Mouse (Mus musculus) ES-Bruce4 (cell line): Measurements from ENCODE around the gene Tmem161a. TPM values are rescaled to one million over a fixed set of nuclear protein-coding genes. Genes with fewer than 3 reads are reported as not detected.

Experiments
- H3K27ac ChIP-seq: 2 replicates; pipeline ENCODE4 v1.5.1; 2012; ENCODE audit warnings: low read length, inconsistent platforms; ENCODE audit not compliant: insufficient read depth
- H3K27me3 ChIP-seq: 2 replicates; pipeline ENCODE4 v1.6.1; 2012; ENCODE audit warnings: mild to moderate bottlenecking, low read length, inconsistent platforms; ENCODE audit not compliant: control insufficient read depth, poor library complexity, insufficient read depth, severe bottlenecking
- H3K36me3 ChIP-seq: 2 replicates; pipeline ENCODE4 v1.6.1; 2012; ENCODE audit warnings: inconsistent platforms, mild to moderate bottlenecking, low read length, moderate library complexity; ENCODE audit not compliant: control insufficient read depth, poor library complexity, insufficient read depth, severe bottlenecking
- H3K4me1 ChIP-seq: one replicate; pipeline ENCODE4 v1.8.1; 2011; ENCODE audit warnings: low read length; ENCODE audit not compliant: control insufficient read depth, insufficient read depth
- H3K4me3 ChIP-seq: 2 replicates; pipeline ENCODE4 v1.5.1; 2011; ENCODE audit warnings: low read depth, mild to moderate bottlenecking, low read length
- H3K9ac ChIP-seq: 2 replicates; pipeline ENCODE4 v1.6.1; 2012; ENCODE audit warnings: low read depth, mild to moderate bottlenecking, inconsistent platforms; ENCODE audit not compliant: poor library complexity, severe bottlenecking
- H3K9me3 ChIP-seq: replicated peaks from 2 replicates; pipeline ENCODE4 v1.6.1; 2012; ENCODE audit warnings: mild to moderate bottlenecking, low read length, inconsistent platforms; ENCODE audit not compliant: control insufficient read depth, poor library complexity, insufficient read depth, severe bottlenecking
- CTCF ChIP-seq: IDR thresholded peaks from one replicate; pipeline ENCODE4 v1.8.1; 2011; ENCODE audit warnings: low read depth, low read length
- EP300 ChIP-seq: IDR thresholded peaks from 2 replicates; pipeline ENCODE4 v1.6.1; 2011; ENCODE audit warnings: low read depth, low read length; ENCODE audit not compliant: insufficient read depth
- POLR2A ChIP-seq: IDR thresholded peaks from one replicate; pipeline ENCODE4 v1.8.1; 2011; ENCODE audit warnings: low read length; ENCODE audit not compliant: insufficient read depth
- polyA plus RNA-seq: library from polyadenylated mRNA; stranded (reverse); fragments of >200 nt; gene quantifications from 2 replicates; pipeline ENCODE4 v1.2.4, GENCODE M21; 2011; ENCODE audit warnings: low read depth; ENCODE audit not compliant: missing spikeins, insufficient read depth, insufficient read length

Tmem161a gene
- polyA plus RNA-seq, 1 experiment = 36.5 TPM

GRCm38 (mm10) chr8:70170116-70170515, 2.0 kb upstream of the Tmem161a start:
- Histone ChIP-seq H3K9ac (no peak overlapping the region), H3K4me3 (no peak overlapping the region), H3K27ac (no peak overlapping the region), H3K9me3 (no peaks in the 10 kb centered on the region), H3K4me1 (peaks cover 2% of the 10 kb centered on the region), H3K27me3 (no peaks in the 10 kb centered on the region), H3K36me3 (no peaks in the 10 kb centered on the region)
- TF ChIP-seq POLR2A (no peak), CTCF (no peak), EP300 (no peak)

GRCm38 (mm10) chr8:70170748-70171147, 1.4 kb upstream of the Tmem161a start:
- Histone ChIP-seq H3K27me3 (no peaks in the 10 kb centered on the region), H3K36me3 (no peaks in the 10 kb centered on the region), H3K9ac (no peak overlapping the region), H3K4me3 (no peak overlapping the region), H3K4me1 (peaks cover 2% of the 10 kb centered on the region), H3K9me3 (no peaks in the 10 kb centered on the region), H3K27ac (no peak overlapping the region)
- TF ChIP-seq POLR2A = no peak

GRCm38 (mm10) chr8:70171240-70171639, 916 bp upstream of the Tmem161a start:
- TF ChIP-seq EP300 (no peak), POLR2A (no peak), CTCF (no peak)
- Histone ChIP-seq H3K9me3 (no peaks in the 10 kb centered on the region), H3K4me3 (no peak overlapping the region), H3K36me3 (no peaks in the 10 kb centered on the region), H3K27ac (no peak overlapping the region), H3K27me3 (no peaks in the 10 kb centered on the region), H3K4me1 (peaks cover 2% of the 10 kb centered on the region), H3K9ac (peak overlapping the region; percentile 11; the same call in 1 of the 2 replicates)

GRCm38 (mm10) chr8:70173320-70173719, 1.2 kb downstream of the Tmem161a start:
- Histone ChIP-seq H3K27me3 (no peaks in the 10 kb centered on the region), H3K36me3 (peaks cover 2% of the 10 kb centered on the region), H3K4me1 (peaks cover 2% of the 10 kb centered on the region), H3K9ac (no peak overlapping the region), H3K9me3 (no peaks in the 10 kb centered on the region), H3K4me3 (no peak overlapping the region), H3K27ac (no peak overlapping the region)
- TF ChIP-seq POLR2A (no peak), CTCF (no peak), EP300 (no peak)

GRCm38 (mm10) chr8:70174079-70174478, 1.9 kb downstream of the Tmem161a start:
- Histone ChIP-seq H3K27ac (no peak overlapping the region), H3K9me3 (no peaks in the 10 kb centered on the region), H3K9ac (no peak overlapping the region), H3K4me1 (peaks cover 2% of the 10 kb centered on the region), H3K36me3 (peaks cover 2% of the 10 kb centered on the region), H3K4me3 (no peak overlapping the region), H3K27me3 (no peaks in the 10 kb centered on the region)
- TF ChIP-seq POLR2A (no peak), CTCF (no peak), EP300 (no peak)

GRCm38 (mm10) chr8:70178231-70178630, 6.1 kb downstream of the Tmem161a start:
- H3K27me3 ChIP-seq = no peaks in the 10 kb centered on the region
- H3K27ac ChIP-seq = no peak overlapping the region
- TF ChIP-seq CTCF = no peak
- no peak for TF ChIP-seq POLR2A
- TF ChIP-seq EP300 = no peak
- no peak overlapping the region for H3K9ac ChIP-seq
- H3K4me1 ChIP-seq = peaks cover 3% of the 10 kb centered on the region
- no peak overlapping the region for H3K4me3 ChIP-seq
- H3K9me3 ChIP-seq = no peaks in the 10 kb centered on the region
- peaks cover 2% of the 10 kb centered on the region for H3K36me3 ChIP-seq
